Mouse (Mus musculus): ENCODE results near the gene Sec24d. TPM values are rescaled to one million over a fixed set of nuclear protein-coding genes. Genes with fewer than 3 reads are reported as not detected.

Gene Sec24d
- polyA plus RNA-seq, 1 experiment from 2014 or later = 20.1 TPM

GRCm38 (mm10) chr3:123329251-123329650, 62.0 kb downstream of the Sec24d start:
- ATAC-seq (ENCODE audit: low read depth) = peak; percentile 64; the same call in 1 of the 2 replicates
- Histone ChIP-seq H3K36me3 (no peaks in the 10 kb centered on the region), H3K4me2 (no peak overlapping the region), H3K9ac (no peak overlapping the region), H3K4me1 (replicated peaks) (peaks cover 5% of the 10 kb centered on the region; the same call in 1 of the 2 replicates), H3K27ac (replicated peaks) (no peak overlapping the region), H3K27me3 (no peaks in the 10 kb centered on the region), H3K9me3 (no peaks in the 10 kb centered on the region), H3K4me3 (no peak overlapping the region)
- 65% methylated on average over 6 of the region's 6 CpGs for WGBS

- Histone ChIP-seq H3K27me3 (no peaks in the 10 kb centered on the region), H3K9ac (no peak overlapping the region), H3K36me3 (no peaks in the 10 kb centered on the region), H3K4me2 (no peak overlapping the region), H3K9me3 (no peaks in the 10 kb centered on the region), H3K27ac (replicated peaks) (no peak overlapping the region), H3K4me1 (replicated peaks) (peaks cover 5% of the 10 kb centered on the region; the same call in 1 of the 2 replicates), H3K4me3 (no peak overlapping the region)
- 82% methylated on average over 4 of the region's 4 CpGs for WGBS
- ATAC-seq (ENCODE audit: low read depth) = no peak
Observed at GRCm38 (mm10) chr3:123330221-123330620, 63.0 kb downstream of the Sec24d start.

- no peak overlapping the region for H3K27ac ChIP-seq (replicated peaks)
- no peak overlapping the region for H3K4me3 ChIP-seq
- no peak overlapping the region for H3K4me2 ChIP-seq
- H3K36me3 ChIP-seq = no peaks in the 10 kb centered on the region
- no peak for ATAC-seq (ENCODE audit: low read depth)
- no peaks in the 10 kb centered on the region for H3K9me3 ChIP-seq
- peaks cover 17% of the 10 kb centered on the region for H3K4me1 ChIP-seq (replicated peaks)
- H3K27me3 ChIP-seq = no peaks in the 10 kb centered on the region
- no peak overlapping the region for H3K9ac ChIP-seq
- 87% methylated on average over 2 of the region's 2 CpGs for WGBS
Observed at GRCm38 (mm10) chr3:123332330-123333054, 65.2 kb downstream of the Sec24d start.

- Histone ChIP-seq H3K9me3 (no peaks in the 10 kb centered on the region), H3K27ac (replicated peaks) (no peak overlapping the region), H3K9ac (no peak overlapping the region), H3K4me1 (replicated peaks) (peaks cover 17% of the 10 kb centered on the region), H3K27me3 (no peaks in the 10 kb centered on the region), H3K36me3 (no peaks in the 10 kb centered on the region), H3K4me3 (no peak overlapping the region), H3K4me2 (no peak overlapping the region)
- 48% methylated on average over 4 of the region's 4 CpGs for WGBS
- no peak; the same call in 1 of the 2 replicates for ATAC-seq (ENCODE audit: low read depth)
Observed at GRCm38 (mm10) chr3:123333055-123333424, 65.8 kb downstream of the Sec24d start.

GRCm38 (mm10) chr3:123334947-123335346, 67.7 kb downstream of the Sec24d start:
- H3K27me3 ChIP-seq = no peaks in the 10 kb centered on the region
- no peak for ATAC-seq (ENCODE audit: low read depth)
- H3K27ac ChIP-seq (replicated peaks) = 0 out of 2 replicates have a peak overlapping the region, but pooled peaks have one; percentile 6
- no peaks in the 10 kb centered on the region for H3K36me3 ChIP-seq
- no peak overlapping the region for H3K9ac ChIP-seq
- H3K9me3 ChIP-seq = no peaks in the 10 kb centered on the region
- H3K4me1 ChIP-seq (replicated peaks) = peaks cover 12% of the 10 kb centered on the region
- no peak overlapping the region for H3K4me3 ChIP-seq
- no peak overlapping the region for H3K4me2 ChIP-seq
- WGBS = 75% methylated on average over 7 of the region's 7 CpGs

- no peak overlapping the region for H3K9ac ChIP-seq
- no peak for ATAC-seq (ENCODE audit: low read depth)
- H3K27me3 ChIP-seq = no peaks in the 10 kb centered on the region
- no peak overlapping the region for H3K4me3 ChIP-seq
- H3K27ac ChIP-seq (replicated peaks) = no peak overlapping the region
- H3K4me2 ChIP-seq = no peak overlapping the region
- peaks cover 12% of the 10 kb centered on the region for H3K4me1 ChIP-seq (replicated peaks)
- no peaks in the 10 kb centered on the region for H3K36me3 ChIP-seq
- WGBS = 67% methylated on average over 3 of the region's 3 CpGs
- H3K9me3 ChIP-seq = no peaks in the 10 kb centered on the region
Observed at GRCm38 (mm10) chr3:123335480-123335879, 68.2 kb downstream of the Sec24d start.

- Histone ChIP-seq H3K4me1 (replicated peaks) (peaks cover 12% of the 10 kb centered on the region), H3K27ac (replicated peaks) (peak overlapping the region; percentile 46; the same call in 1 of the 2 replicates), H3K4me2 (no peak overlapping the region), H3K9me3 (no peaks in the 10 kb centered on the region), H3K36me3 (no peaks in the 10 kb centered on the region), H3K27me3 (no peaks in the 10 kb centered on the region), H3K9ac (no peak overlapping the region), H3K4me3 (no peak overlapping the region)
- ATAC-seq (ENCODE audit: low read depth) = peak; percentile 47; the same call in 1 of the 2 replicates
- 44% methylated on average over 7 of the region's 7 CpGs for WGBS
Observed at GRCm38 (mm10) chr3:123336455-123336854, 69.2 kb downstream of the Sec24d start.

GRCm38 (mm10) chr3:123336951-123337350, 69.7 kb downstream of the Sec24d start:
- WGBS = 79% methylated on average over 5 of the region's 5 CpGs
- H3K27ac ChIP-seq (replicated peaks) = no peak overlapping the region
- peaks cover 12% of the 10 kb centered on the region for H3K4me1 ChIP-seq (replicated peaks)
- no peak overlapping the region for H3K9ac ChIP-seq
- H3K36me3 ChIP-seq = no peaks in the 10 kb centered on the region
- no peaks in the 10 kb centered on the region for H3K9me3 ChIP-seq
- no peaks in the 10 kb centered on the region for H3K27me3 ChIP-seq
- no peak for ATAC-seq (ENCODE audit: low read depth)
- no peak overlapping the region for H3K4me2 ChIP-seq
- H3K4me3 ChIP-seq = no peak overlapping the region

- no peak overlapping the region for H3K4me2 ChIP-seq
- no peak overlapping the region for H3K27ac ChIP-seq (replicated peaks)
- no peak overlapping the region for H3K9ac ChIP-seq
- no peak for ATAC-seq (ENCODE audit: low read depth)
- peaks cover 12% of the 10 kb centered on the region for H3K4me1 ChIP-seq (replicated peaks)
- no peaks in the 10 kb centered on the region for H3K9me3 ChIP-seq
- no peaks in the 10 kb centered on the region for H3K36me3 ChIP-seq
- H3K27me3 ChIP-seq = no peaks in the 10 kb centered on the region
- no peak overlapping the region for H3K4me3 ChIP-seq
- WGBS = 74% methylated on average over 6 of the region's 6 CpGs
Observed at GRCm38 (mm10) chr3:123337853-123338252, 70.6 kb downstream of the Sec24d start.

- no peak overlapping the region for H3K4me2 ChIP-seq
- no peak overlapping the region for H3K27ac ChIP-seq (replicated peaks)
- H3K4me3 ChIP-seq = no peak overlapping the region
- no peaks in the 10 kb centered on the region for H3K27me3 ChIP-seq
- WGBS = 63% methylated on average over 12 of the region's 12 CpGs
- no peaks in the 10 kb centered on the region for H3K9me3 ChIP-seq
- H3K4me1 ChIP-seq (replicated peaks) = peaks cover 12% of the 10 kb centered on the region
- ATAC-seq (ENCODE audit: low read depth) = no peak
- H3K9ac ChIP-seq = no peak overlapping the region
- H3K36me3 ChIP-seq = no peaks in the 10 kb centered on the region
Observed at GRCm38 (mm10) chr3:123338666-123339195, 71.5 kb downstream of the Sec24d start.

GRCm38 (mm10) chr3:123341049-123341448, 73.8 kb downstream of the Sec24d start:
- 90% methylated on average over 2 of the region's 2 CpGs for WGBS
- Histone ChIP-seq H3K4me1 (replicated peaks) (peaks cover 10% of the 10 kb centered on the region), H3K36me3 (no peaks in the 10 kb centered on the region), H3K9ac (no peak overlapping the region), H3K27ac (replicated peaks) (no peak overlapping the region), H3K4me3 (no peak overlapping the region), H3K4me2 (no peak overlapping the region), H3K27me3 (no peaks in the 10 kb centered on the region), H3K9me3 (no peaks in the 10 kb centered on the region)
- ATAC-seq (ENCODE audit: low read depth) = no peak

- no peak for ATAC-seq (ENCODE audit: low read depth)
- no peak overlapping the region for H3K9ac ChIP-seq
- H3K4me2 ChIP-seq = no peak overlapping the region
- H3K27ac ChIP-seq (replicated peaks) = no peak overlapping the region
- H3K9me3 ChIP-seq = no peaks in the 10 kb centered on the region
- no peaks in the 10 kb centered on the region for H3K4me1 ChIP-seq (replicated peaks)
- no peak overlapping the region for H3K4me3 ChIP-seq
- WGBS = 40% methylated on average over 6 of the region's 6 CpGs
- H3K27me3 ChIP-seq = no peaks in the 10 kb centered on the region
- H3K36me3 ChIP-seq = no peaks in the 10 kb centered on the region
Observed at GRCm38 (mm10) chr3:123343690-123344089, 76.4 kb downstream of the Sec24d start.
